Mouse (Mus musculus) spleen, embryonic (tissue): ENCODE data around the gene Tmem92.
"Not testable (repeated sequence)": the region's sequence is repeated elsewhere in the genome, so short reads cannot be mapped to it uniquely, and the experiment has no call there.

Source experiments
- CTCF ChIA-PET: fragments of 350-600 bp; sonication (Branson Sonifier 250); formaldehyde crosslinking; loops from one replicate; lab custom pipeline; 2022; lab: Charles Lee

Gene Tmem92

GRCm38 (mm10) chr11:94782603-94783002, at the start of gene Tmem92:
Gene Tmem92, minus strand, starts transcription at chr11:94782703.
- CTCF ChIA-PET: interaction anchor here (0.7 kb wide), 1 partner anchor 270 kb away, joined by 3 read pairs; no protein-coding TSS in a partner anchor

DNA sequence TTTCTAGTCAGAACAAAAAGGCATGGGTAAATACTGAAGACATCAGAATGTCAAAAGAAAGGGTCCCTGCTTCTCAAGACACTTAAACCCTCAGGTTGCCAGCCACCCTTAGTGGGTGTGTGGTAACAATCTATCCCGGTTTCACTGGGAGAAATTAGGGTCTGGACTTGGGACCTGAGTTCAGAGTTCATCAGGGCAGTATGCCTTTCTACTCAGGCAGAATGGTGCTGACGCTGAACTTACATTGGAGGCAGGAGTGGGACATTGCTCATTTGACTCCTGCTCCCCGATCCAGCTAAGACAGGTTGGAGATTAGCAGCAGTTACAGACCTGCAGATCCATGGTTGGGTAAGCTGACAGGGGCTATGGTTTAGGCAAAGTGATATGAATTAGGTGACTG, 46.5 kb upstream of the Tmem92 start:
- CTCF ChIA-PET: interaction anchor here (0.8 kb wide), 1 partner anchor 308 kb away, joined by 5 read pairs; no protein-coding TSS in a partner anchor

DNA sequence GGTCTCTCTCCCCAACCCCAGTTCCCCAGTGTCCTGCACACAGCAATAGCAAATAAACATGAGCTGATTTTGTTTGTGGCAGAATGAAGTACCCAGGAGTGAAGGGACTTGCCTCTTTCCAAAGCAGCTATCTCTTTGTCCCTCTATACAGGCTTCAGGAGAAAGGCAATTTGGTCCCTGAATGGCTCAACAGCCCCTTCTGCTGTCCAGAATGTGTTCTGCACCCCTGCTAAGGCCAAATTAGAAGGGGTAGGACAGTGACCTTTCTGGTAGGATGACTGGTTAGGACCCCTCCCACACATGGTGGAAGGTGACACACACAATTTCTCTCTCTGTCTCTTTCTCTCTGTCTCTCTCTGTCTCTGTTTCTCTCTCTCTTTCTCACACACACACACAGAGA, 36.9 kb upstream of the Tmem92 start:
- CTCF ChIA-PET: not testable (repeated sequence)

DNA sequence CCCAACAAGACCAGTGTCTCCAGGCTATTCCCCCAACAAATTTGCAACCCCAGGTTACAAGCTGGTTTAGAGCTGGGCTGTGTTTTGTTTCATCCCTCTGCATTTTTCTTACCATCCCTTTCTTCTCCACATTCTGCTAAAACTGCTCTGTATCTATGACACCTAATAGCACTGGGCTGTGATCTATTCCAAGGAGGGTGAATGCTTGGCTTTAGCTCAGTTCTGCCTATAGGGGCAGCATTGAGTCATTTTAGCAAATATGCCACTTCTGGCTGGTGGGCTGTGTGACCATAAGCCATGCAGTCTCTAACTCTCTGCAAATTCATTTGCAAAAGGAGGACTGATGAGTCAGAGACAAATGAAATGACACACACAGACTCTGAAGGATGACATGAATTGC, 36.4 kb upstream of the Tmem92 start:
- CTCF ChIA-PET: not testable (repeated sequence)

DNA sequence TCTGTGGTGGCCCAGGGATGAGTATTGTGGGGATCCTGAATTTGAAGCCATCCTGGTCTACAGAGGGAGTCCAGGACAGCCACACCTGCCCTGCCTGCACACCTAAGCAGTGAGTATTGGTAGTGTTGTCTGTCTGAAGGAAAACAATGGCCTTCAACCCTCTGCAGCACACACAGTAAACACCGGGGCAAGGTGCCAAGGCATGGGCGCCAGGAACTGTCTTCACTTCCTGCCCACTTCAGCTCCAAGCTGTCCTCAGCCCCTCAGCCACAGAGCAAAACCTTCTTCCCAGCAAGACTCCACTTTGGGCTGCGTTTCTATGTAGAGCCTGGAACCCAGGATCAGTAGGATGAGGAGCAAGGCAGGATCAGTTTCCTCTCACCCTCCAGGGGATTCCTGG, 29.0 kb upstream of the Tmem92 start:
- CTCF ChIA-PET: not testable (repeated sequence)

DNA sequence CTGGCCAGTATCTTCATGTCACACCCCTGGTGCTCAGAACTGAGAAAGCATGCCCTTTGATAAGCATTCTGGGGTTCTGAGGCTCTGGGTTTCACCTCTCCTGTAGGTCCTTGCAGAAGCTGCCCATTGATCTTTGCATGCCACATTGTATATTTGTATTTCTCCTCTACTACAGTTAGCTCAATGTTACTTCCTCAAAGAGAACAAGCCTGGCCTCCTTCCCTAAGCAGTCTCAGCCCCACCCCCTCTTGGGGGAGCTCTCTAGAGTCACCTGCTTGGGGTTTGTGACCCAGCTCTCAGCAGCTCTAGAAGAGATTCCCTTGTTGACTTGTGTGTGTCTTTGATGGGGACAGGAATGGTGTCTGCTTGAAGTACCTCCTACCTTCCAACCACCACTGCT, 9.2 kb upstream of the Tmem92 start:
- CTCF ChIA-PET: no interaction called here

DNA sequence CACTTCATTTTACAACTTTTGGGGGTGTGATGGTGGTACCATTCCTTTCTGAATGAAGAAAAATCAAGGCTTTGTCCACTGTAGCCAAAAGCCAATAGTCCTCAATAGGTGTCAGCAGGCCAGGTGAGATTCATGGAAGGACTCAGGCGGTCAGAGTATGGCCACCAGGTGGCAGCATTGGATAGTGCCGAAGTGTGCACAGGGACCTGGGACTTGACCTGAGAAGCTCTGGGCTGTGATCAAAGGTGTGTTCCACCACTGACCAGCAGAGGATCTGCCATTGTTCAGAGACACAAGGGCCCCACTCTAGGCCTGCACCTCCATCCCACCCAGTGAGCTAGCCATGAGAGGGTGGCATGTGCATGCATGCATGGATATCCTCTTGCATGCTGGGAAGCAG, 2.7 kb upstream of the Tmem92 start:
- CTCF ChIA-PET: no interaction called here

DNA sequence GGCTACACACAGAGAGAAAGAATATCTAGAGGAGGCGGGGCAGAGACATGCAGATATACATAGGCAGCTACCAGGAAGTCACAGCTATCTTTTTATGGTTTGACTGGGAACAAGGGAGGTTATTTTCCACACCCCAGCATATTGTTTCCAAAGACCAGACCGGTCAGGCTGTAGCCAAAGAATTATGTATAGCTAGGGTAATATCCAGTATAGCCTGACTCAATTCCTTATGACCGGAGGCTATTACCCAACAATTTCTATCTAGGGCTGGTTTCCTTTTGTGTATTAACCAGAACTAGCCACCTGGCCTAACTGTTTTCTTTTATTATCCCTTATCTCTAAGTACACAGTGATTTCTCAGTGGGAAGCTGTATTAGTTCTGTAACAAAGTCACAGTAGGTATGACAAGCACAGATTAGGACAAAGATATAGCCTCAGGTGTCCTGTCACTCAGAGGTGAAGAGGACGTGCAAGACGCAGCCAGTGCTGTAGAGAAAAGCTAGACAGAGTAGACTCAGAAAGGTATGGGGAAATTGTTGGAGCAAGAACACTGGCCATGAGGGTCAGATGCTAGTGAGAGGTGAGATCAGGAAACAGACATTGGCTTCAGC, 7.5 kb downstream of the Tmem92 start:
- CTCF ChIA-PET: no interaction called here

GRCm38 (mm10) chr11:94773851-94774250, 8.7 kb downstream of the Tmem92 start:
- CTCF ChIA-PET: no interaction called here

DNA sequence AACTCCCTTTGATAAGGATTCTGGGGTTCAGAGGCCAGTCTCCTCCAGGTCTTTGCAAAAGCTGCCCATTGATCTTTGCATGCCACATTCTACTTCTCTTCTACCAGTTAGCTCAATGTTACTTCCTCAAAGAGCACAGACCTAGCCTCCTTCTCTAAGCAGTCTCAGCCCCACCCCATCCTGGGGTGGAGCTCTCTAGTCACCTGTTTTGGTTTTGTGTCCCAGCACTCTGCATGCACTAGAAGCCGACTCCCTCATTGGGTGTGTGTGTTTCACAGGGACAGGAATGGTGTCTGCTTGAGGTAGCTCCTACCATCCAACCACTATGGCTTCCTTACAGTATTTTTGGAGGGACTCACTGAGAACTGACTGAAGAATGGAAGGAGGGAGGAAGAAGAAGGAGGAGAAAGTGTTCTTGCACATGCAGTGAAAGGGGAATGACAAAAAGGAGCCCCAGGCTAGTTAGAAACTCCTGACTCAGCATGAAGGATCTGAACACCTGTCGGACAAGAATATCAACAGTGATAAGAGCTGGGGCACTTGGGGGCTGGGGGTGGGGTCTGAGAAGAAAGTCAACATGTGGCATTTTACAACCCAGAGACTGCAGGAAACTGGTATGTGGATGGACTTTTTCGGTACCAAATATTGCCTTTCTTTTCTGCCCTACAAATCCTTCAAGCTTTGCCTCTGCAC, 10.0 kb downstream of the Tmem92 start:
- CTCF ChIA-PET: interaction anchor here (0.8 kb wide), 1 partner anchor 10 kb away, joined by 3 read pairs; no protein-coding TSS in a partner anchor

- CTCF ChIA-PET: no interaction called here
Measured at GRCm38 (mm10) chr11:94767241-94767640, 15.3 kb downstream of the Tmem92 start.

- CTCF ChIA-PET: interaction anchor here (0.8 to 0.9 kb wide), 2 partner anchors 9 to 439 kb away, joined by 3 read pairs; no protein-coding TSS in a partner anchor
Measured at GRCm38 (mm10) chr11:94762775-94763174, 19.7 kb downstream of the Tmem92 start.

DNA sequence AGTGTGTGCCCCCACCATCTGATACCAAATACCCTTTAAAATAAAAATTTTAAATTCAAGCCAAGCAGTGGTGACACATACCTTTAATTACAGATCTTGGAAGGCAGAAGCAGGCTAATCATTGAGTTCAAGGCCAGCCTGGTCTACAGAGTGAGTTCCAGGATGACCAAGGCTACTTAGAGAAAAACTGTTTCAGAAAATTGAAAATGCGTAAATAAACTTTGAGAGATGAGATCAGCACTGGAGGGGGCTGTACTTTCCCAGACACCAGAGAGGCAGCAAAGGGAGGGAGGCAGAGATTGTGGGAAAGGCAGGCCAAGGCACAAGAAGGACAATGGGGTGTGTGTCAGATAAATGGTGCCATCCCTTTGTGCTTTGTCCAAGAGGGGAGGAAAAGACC, 20.2 kb downstream of the Tmem92 start:
- CTCF ChIA-PET: no interaction called here

DNA sequence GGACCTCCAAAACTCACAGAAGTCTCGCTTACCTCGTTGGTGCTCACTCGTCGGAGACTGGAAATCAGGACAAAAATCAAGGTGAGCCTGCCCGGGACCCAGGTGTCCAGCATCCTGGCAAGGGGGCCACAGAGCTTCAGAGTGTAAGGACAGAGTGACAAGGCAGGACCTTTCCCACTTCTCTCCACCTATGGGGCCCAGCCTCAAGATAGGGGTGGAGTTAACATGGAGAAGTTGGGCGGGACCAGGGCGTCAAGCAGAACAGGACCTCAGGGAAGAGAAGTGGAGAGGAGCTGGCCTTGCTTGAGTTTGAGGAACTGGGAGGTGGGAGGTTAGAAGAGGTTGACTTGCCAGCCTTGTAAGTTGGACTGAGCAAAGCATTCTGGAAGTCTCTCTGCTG, 21.7 kb downstream of the Tmem92 start:
- CTCF ChIA-PET: no interaction called here

- CTCF ChIA-PET: no interaction called here
Measured at GRCm38 (mm10) chr11:94760364-94760763, 22.1 kb downstream of the Tmem92 start.

GRCm38 (mm10) chr11:94759916-94760315, 22.6 kb downstream of the Tmem92 start:
- CTCF ChIA-PET: no interaction called here

GRCm38 (mm10) chr11:94752946-94753713, 29.4 kb downstream of the Tmem92 start:
- CTCF ChIA-PET: no interaction called here

- CTCF ChIA-PET: no interaction called here
Measured at GRCm38 (mm10) chr11:94741732-94742272, 40.7 kb downstream of the Tmem92 start, which contains the start of gene Cdc34b. Gene Cdc34b, plus strand, starts transcription at chr11:94741782.

GRCm38 (mm10) chr11:94735746-94736145, 46.8 kb downstream of the Tmem92 start:
- CTCF ChIA-PET: no interaction called here

- CTCF ChIA-PET: no interaction called here
Measured at GRCm38 (mm10) chr11:94732773-94733172, 49.7 kb downstream of the Tmem92 start.

DNA sequence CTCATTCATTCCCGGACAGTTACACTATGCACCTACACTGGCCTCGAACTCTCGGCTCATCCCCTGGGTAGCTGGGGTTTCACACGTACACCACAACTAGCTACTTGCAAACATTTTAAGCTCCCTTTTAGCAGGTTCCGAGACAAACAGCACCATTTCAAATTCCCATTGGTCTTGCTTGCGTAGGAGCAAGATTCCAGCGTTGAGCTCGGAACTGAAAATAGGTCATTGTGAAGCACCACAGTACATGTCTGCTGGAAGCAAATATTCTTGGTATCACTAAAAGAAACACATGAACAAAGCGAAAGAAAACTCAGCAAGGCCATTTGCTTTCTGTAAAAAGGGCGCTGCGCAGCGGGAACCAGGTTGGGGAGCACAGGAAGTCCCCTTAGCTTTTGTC, 51.3 kb downstream of the Tmem92 start:
- CTCF ChIA-PET: no interaction called here

DNA sequence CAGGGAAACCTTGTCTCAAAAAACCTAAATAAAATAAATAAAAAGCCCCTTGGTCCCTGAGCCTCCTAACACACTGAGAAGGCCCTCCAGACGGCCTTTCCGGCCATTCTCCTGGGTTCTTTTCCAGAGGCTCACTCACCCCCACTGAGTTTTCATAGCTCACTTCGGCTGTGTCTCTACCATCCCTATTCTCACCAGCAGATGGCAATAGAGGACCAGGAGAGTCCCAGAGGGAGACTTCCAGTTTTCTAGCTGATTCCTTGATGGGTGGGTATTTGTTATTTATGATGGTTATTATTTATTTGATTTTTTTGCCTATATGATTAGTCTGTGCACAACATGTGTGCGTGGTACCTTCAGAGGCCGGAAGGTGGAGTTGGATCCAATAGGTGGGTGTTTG, 52.2 kb downstream of the Tmem92 start:
- CTCF ChIA-PET: no interaction called here
